Mouse (Mus musculus) ovary, adult 2 months (tissue): Measurements from ENCODE around the gene Vmn1r229. TPM values are rescaled to one million over a fixed set of nuclear protein-coding genes. Genes with fewer than 3 reads are reported as not detected.

Experiments
- polyA plus RNA-seq: library from polyadenylated mRNA; depleted of rRNA; stranded (reverse); fragments of >200 nt; gene quantifications from 2 replicates; pipeline ENCODE4 v1.2.3, GENCODE M21; 2012; rRNA removed

Vmn1r229 gene
- not detected in 2 replicates for polyA plus RNA-seq

GRCm38 (mm10) chr17:20811255-20811654 lies at the start of gene Vmn1r229:
Gene Vmn1r229, plus strand, starts transcription at chr17:20811555.

GRCm38 (mm10) chr17:20786057-20786456 lies 25.3 kb upstream of the Vmn1r229 start, which contains the start of gene Vmn1r228:
Gene Vmn1r228, minus strand, starts transcription at chr17:20786157.

GRCm38 (mm10) chr17:20840144-20840543 lies 28.8 kb downstream of the Vmn1r229 start, which contains the start of gene Vmn1r230:
Gene Vmn1r230, plus strand, starts transcription at chr17:20840444.

Other genes with a start within 250 kb of the Vmn1r229 start
- not detected in 2 replicates for gene Vmn2r109, start 246.8 kb upstream of the Vmn1r229 start, polyA plus RNA-seq
- not detected in 2 replicates for gene Vmn2r110, start 215.1 kb upstream of the Vmn1r229 start, polyA plus RNA-seq
- gene Fpr-rs3, start 186.7 kb upstream of the Vmn1r229 start, polyA plus RNA-seq: not detected in 2 replicates
- gene Vmn1r226, start 128.7 kb upstream of the Vmn1r229 start, polyA plus RNA-seq: not detected in 2 replicates
- not detected in 2 replicates for gene Vmn1r227, start 81.7 kb upstream of the Vmn1r229 start, polyA plus RNA-seq
- gene Vmn1r228, start 25.4 kb upstream of the Vmn1r229 start, polyA plus RNA-seq: not detected in 2 replicates
- not detected in 2 replicates for gene Vmn1r230, start 28.9 kb downstream of the Vmn1r229 start, polyA plus RNA-seq
- not detected in 2 replicates for gene Vmn1r231, start 93.5 kb downstream of the Vmn1r229 start, polyA plus RNA-seq
- not detected in 2 replicates for gene Vmn1r232, start 108.2 kb downstream of the Vmn1r229 start, polyA plus RNA-seq
- gene Ppp2r1a, start 133.8 kb downstream of the Vmn1r229 start, polyA plus RNA-seq: 189 and 212 TPM in 2 replicates
- gene Vmn1r233, start 184.9 kb downstream of the Vmn1r229 start, polyA plus RNA-seq: not detected in 2 replicates
- gene Zfp160, start 197.3 kb downstream of the Vmn1r229 start, polyA plus RNA-seq: 1.1 and 2.2 TPM in 2 replicates